Mouse (Mus musculus) embryonic facial prominence, embryonic 10.5 days (tissue): ENCODE data around the gene Sod1. TPM values are rescaled to one million over a fixed set of nuclear protein-coding genes. Genes with fewer than 3 reads are reported as not detected.
"Not testable (repeated sequence)": the region's sequence is repeated elsewhere in the genome, so short reads cannot be mapped to it uniquely, and the experiment has no call there.

Experiments
- DNase-seq: peaks from one replicate; pipeline ENCODE4 v3.0.0-alpha.2; 2017; ENCODE audit warnings: low spot score
- H3K27ac ChIP-seq: fragments of 300-500 bp; sonication (generic); replicated peaks from 2 replicates; pipeline ENCODE4 v1.5.1; 2016; ENCODE audit warnings: mild to moderate bottlenecking
- H3K27me3 ChIP-seq: fragments of 300-500 bp; sonication (generic); replicated peaks from 2 replicates; pipeline ENCODE4 v1.6.1; 2016; ENCODE audit warnings: low read depth, mild to moderate bottlenecking; ENCODE audit not compliant: poor library complexity, severe bottlenecking
- H3K36me3 ChIP-seq: fragments of 300-500 bp; sonication (generic); replicated peaks from 2 replicates; pipeline ENCODE4 v1.6.1; 2016; ENCODE audit warnings: mild to moderate bottlenecking, moderate library complexity
- H3K4me1 ChIP-seq: fragments of 300-500 bp; sonication (generic); 2 replicates; pipeline ENCODE4 v1.6.1; 2016
- H3K4me3 ChIP-seq: fragments of 300-500 bp; sonication (generic); 2 replicates; pipeline ENCODE4 v1.5.1; 2016; ENCODE audit warnings: mild to moderate bottlenecking, moderate library complexity
- H3K9me3 ChIP-seq: fragments of 300-500 bp; sonication (generic); 2 replicates; pipeline ENCODE4 v1.6.1; 2016; ENCODE audit warnings: mild to moderate bottlenecking
- WGBS: fragments of 180-500 bp; shearing (Covaris S2); methylation state at CpG from one replicate; pipeline ENCODE4 v1.1.7; 2016; 5-methylcytosine and 5-hydroxymethylcytosine counted together
- polyA plus RNA-seq: library from polyadenylated mRNA; unstranded; fragments of >200 nt; fragmentation: Nextera tagmentation; extraction: Ambion mirVana; gene quantifications from 2 replicates; pipeline ENCODE4 v1.2.1, GENCODE M21; 2016

The Sod1 gene
- polyA plus RNA-seq, 1 experiment from 2014 or later: 1,353 TPM

DNA sequence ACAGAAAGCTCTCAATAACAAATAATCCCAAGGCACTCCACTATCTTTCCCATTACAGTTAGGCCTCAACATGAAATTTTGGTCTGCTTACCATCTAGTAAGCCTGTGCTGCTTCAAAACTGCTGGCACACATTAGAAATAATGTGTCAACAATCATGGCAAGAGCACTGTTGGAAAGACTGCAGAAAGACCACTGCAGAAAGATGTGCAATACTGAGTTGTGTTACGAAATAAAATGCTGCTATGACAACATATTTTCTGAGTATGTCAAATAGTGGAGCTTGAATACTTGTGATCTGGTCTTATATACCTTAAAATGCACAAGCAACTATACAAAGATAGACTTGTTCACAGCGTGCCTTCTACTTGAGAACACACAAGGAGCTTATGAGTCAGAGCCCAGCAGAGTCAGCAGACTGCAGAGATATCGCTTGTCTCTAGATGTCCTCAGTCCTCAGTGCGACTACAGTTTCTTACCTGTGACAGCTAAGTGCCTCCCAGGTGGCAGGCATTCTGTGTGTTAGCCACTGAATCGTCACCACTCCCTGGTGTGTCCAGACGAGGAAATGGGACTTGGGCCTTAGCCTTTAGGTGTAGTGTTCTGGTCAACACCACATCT, 18.7 kb downstream of the Sod1 start:
- Histone ChIP-seq H3K4me1 (no peaks in the 10 kb centered on the region), H3K27me3 (no peaks in the 10 kb centered on the region), H3K36me3 (peaks cover 83% of the 10 kb centered on the region), H3K9me3 (no peaks in the 10 kb centered on the region), H3K4me3 (no peak overlapping the region), H3K27ac (no peak overlapping the region)
- 91% methylated on average over 6 of the region's 6 CpGs for WGBS
- no peak for DNase-seq

DNA sequence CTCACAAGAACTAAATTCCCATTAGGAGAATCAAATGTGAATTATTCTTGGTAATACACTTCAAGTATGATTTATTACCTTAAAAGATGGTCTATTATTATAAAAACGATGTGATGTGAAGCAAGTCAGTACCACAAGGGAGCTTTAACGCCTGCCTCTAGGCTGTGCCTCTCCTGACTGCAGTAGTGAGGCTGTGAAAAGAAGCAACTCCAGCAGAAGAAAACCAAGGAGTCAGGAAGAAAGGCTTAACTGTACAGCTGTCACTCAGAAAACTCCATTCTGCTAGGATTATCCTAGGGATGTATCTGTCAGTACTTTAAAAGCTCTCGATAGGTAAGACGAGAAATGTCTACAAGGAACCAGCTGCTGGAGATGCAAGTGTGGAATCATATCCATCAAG, 21.3 kb downstream of the Sod1 start:
- Histone ChIP-seq H3K9me3 (no peaks in the 10 kb centered on the region), H3K4me3 (no peak overlapping the region), H3K27me3 (no peaks in the 10 kb centered on the region), H3K27ac (no peak overlapping the region), H3K36me3 (peaks cover 96% of the 10 kb centered on the region), H3K4me1 (no peaks in the 10 kb centered on the region)
- no peak for DNase-seq
- 93% methylated on average over 4 of the region's 4 CpGs for WGBS

DNA sequence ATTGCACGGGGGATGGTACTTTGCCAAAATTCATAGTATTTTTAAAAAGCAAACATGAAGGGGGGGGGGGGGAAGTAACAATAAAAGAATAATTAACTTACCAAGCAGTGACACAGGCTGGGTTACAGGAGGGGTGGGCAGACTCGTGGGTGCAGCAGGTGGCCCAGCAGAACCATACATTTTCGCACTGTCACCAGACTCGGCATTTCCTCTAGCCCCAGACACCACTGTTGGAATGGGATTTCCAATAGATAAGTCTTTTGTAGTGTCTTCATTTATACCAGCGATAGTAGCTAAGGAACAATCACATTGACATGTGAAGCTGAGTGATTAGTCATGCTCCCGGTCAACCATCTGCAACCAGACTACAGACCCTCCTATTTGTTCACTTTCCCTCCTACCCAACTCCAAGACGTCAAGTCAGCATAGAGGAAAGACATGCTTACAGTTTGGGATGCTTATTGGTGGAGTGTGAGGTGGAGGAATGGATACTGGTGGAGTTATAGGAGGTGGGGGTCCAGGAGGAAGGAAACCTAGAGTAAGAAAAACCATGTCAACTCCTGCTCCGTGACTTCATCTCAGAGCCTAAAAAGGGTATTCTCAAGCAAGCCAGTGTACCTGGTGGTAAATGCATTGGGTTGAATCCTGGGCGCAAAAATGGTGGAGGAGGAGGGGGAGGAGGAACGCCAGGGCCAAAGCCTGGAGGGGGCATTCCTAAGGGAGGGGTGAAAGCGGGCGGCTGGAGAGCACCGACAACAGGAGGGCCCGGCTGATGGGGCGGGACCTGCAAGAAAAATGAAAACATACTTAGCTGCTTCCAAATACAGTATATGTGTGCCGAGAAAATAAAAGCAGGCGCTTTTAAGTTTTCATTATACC, 22.1 kb downstream of the Sod1 start:
- Histone ChIP-seq H3K27me3 (no peaks in the 10 kb centered on the region), H3K9me3 (no peaks in the 10 kb centered on the region), H3K27ac (no peak overlapping the region), H3K4me3 (no peak overlapping the region), H3K36me3 (peaks cover 97% of the 10 kb centered on the region), H3K4me1 (no peaks in the 10 kb centered on the region)
- no peak for DNase-seq
- 85% methylated on average over 17 of the region's 17 CpGs for WGBS

DNA sequence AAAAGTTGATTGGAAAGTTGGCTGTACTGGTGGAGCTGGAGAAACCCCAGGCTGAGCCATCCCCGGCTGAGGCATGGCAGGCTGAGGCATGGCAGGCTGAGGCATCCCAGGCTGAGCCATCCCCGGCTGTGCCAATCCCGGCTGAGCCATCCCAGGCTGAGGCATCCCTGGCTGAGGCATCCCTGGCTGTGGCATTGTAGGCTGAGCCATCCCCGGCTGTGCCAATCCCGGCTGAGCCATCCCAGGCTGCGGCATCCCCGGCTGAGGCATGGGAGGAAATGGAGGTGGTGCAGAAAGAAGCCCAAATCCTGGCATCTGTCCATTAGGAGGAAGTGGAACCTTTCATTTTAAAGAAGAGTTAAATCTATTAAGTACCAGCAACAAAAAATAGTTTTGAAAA, 29.5 kb downstream of the Sod1 start:
- Histone ChIP-seq H3K9me3 (no peaks in the 10 kb centered on the region), H3K4me3 (no peak overlapping the region), H3K36me3 (peaks cover 99% of the 10 kb centered on the region), H3K4me1 (no peaks in the 10 kb centered on the region), H3K27me3 (no peaks in the 10 kb centered on the region), H3K27ac (no peak overlapping the region)
- 94% methylated on average over 7 of the region's 7 CpGs for WGBS
- no peak for DNase-seq

DNA sequence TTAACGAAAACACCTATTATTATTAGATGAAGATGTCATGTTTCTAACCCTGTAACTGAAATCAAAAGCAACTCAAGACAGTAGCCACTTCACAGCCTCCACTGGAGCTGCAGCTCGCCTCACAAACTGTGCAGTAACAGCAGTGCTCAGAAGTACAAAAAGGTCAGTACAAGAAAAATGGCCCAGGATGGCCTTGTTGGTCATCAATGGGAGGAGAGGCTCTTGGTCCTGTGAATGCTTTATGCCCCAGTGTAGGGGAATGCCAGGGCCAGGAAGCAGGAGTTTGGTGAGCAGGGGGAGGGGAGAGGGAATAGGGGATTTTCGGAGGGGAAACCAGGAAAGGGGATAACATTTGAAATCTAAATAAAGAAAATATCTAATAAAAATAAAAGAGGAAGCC, 30.7 kb downstream of the Sod1 start:
- H3K36me3 ChIP-seq: peaks cover 96% of the 10 kb centered on the region
- not testable (repeated sequence) for H3K4me1 ChIP-seq, H3K27ac ChIP-seq, H3K9me3 ChIP-seq, H3K4me3 ChIP-seq, H3K27me3 ChIP-seq, DNase-seq
- 88% methylated on average over 3 of the region's 3 CpGs for WGBS

DNA sequence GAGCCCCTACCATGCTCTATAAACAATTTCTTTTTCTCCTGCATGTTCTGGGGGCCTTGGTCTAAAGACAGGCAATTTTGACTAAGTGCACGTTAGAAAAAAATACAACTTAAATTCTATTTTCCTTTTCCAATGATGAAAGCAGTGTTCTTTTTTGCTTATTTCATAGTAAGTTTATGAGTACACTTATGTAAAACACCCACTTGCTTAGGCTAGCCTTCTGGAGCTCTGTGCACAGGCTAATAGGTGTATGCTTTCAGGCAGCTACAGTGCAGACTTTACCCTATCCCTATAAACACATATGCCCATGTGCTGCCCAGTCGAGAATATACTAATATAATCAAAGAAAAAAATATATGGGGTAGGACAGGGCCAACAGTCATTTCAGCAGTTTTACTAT, 32.0 kb downstream of the Sod1 start:
- H3K4me1 ChIP-seq: no peaks in the 10 kb centered on the region
- no peak overlapping the region for H3K27ac ChIP-seq
- no peak for DNase-seq
- H3K9me3 ChIP-seq: no peaks in the 10 kb centered on the region
- no peak overlapping the region for H3K4me3 ChIP-seq
- 89% methylated on average over 2 of the region's 2 CpGs for WGBS
- H3K27me3 ChIP-seq: no peaks in the 10 kb centered on the region
- H3K36me3 ChIP-seq: peaks cover 96% of the 10 kb centered on the region

DNA sequence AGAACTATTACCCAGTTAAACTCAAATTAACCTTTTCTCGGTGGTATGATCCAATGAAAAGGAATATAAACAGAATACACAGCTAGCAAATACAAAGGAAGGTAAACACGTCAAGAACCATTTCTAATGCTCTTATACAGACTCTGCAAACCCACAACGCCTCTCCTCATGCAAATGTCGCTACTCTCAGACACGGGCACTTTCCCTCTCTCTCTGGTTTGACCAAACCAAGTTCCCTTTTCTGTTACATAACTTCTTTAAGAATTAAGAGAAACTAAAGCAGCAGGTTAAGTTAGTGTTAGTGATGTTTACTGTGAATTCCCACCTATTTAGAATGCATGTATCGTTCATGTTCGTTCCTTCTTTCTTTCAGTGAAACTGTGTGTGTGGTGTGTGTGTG, 38.4 kb downstream of the Sod1 start:
- H3K36me3 ChIP-seq: peaks cover 89% of the 10 kb centered on the region
- 94% methylated on average over 7 of the region's 7 CpGs for WGBS
- H3K9me3 ChIP-seq: no peaks in the 10 kb centered on the region
- H3K27me3 ChIP-seq: no peaks in the 10 kb centered on the region
- no peaks in the 10 kb centered on the region for H3K4me1 ChIP-seq
- H3K4me3 ChIP-seq: no peak overlapping the region
- no peak overlapping the region for H3K27ac ChIP-seq
- DNase-seq: no peak

DNA sequence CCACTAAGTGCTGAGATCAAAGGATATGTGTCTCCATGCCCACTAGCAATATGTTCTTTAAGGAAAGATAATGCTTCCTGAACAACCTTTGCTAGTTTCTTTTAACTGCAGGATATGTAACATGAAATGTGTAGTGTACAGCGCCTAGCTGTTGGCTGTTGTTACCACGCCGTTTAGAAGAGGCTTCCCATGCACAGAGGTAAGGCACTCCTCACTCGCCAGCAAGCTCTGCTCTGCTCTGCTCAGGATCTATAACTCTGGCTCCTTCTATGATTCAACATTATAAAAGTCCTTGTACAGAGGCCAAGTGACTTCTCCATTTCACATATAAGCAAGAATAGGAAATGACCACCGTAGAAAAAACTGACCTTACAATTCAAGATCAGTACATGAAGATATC, 39.1 kb downstream of the Sod1 start:
- Histone ChIP-seq H3K4me3 (no peak overlapping the region), H3K36me3 (peaks cover 82% of the 10 kb centered on the region), H3K27ac (no peak overlapping the region), H3K27me3 (no peaks in the 10 kb centered on the region), H3K9me3 (no peaks in the 10 kb centered on the region), H3K4me1 (no peaks in the 10 kb centered on the region)
- DNase-seq: no peak
- WGBS: 96% methylated on average over 5 of the region's 5 CpGs

DNA sequence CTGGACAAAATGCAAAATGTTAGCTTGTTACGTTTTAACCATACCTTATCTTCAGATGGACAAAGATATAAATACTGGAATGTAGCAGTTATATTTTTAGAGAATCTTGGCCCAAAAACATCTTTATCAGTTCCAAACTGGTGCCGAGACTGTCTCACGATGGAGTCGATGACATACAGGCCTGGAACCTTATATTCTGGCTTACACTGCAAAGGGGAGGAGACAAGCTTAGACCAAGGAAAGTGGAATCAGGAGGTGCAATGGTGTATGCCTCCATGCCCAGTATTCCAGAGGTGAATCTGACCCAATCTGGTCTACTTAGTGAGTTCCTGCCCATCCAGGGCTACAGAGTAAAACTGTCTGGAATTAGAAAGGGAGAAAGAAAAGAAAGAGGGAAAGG, 39.5 kb downstream of the Sod1 start:
- H3K36me3 ChIP-seq: peaks cover 78% of the 10 kb centered on the region
- DNase-seq: no peak
- H3K4me3 ChIP-seq: no peak overlapping the region
- H3K9me3 ChIP-seq: no peaks in the 10 kb centered on the region
- 95% methylated on average over 4 of the region's 4 CpGs for WGBS
- H3K27me3 ChIP-seq: no peaks in the 10 kb centered on the region
- H3K4me1 ChIP-seq: no peaks in the 10 kb centered on the region
- no peak overlapping the region for H3K27ac ChIP-seq

DNA sequence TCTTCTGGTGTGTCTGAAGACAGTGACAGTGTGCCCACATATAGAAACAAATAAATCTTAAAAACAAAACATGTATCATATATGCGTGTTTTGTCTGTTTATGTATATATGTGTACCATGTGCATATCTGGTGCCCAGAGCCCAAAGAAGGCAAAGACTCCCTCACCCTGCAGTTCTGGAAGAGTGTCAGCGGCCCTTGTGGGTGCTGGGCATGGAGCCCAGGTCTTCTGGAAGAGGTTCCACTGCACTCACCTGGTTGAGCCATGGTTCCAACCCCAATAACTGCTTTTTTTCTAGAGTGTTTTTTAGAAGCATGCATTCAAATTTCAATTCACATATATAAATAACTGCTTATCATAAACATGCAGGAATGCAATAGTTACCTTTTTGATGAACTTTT, 41.2 kb downstream of the Sod1 start:
- Histone ChIP-seq H3K36me3 (peaks cover 64% of the 10 kb centered on the region), H3K9me3 (no peaks in the 10 kb centered on the region), H3K27ac (no peak overlapping the region), H3K27me3 (no peaks in the 10 kb centered on the region), H3K4me3 (no peak overlapping the region), H3K4me1 (0 out of 2 replicates have a peak, but pooled peaks cover 2% of the 10 kb centered on the region)
- WGBS: 95% methylated on average over 2 of the region's 2 CpGs
- DNase-seq: no peak

DNA sequence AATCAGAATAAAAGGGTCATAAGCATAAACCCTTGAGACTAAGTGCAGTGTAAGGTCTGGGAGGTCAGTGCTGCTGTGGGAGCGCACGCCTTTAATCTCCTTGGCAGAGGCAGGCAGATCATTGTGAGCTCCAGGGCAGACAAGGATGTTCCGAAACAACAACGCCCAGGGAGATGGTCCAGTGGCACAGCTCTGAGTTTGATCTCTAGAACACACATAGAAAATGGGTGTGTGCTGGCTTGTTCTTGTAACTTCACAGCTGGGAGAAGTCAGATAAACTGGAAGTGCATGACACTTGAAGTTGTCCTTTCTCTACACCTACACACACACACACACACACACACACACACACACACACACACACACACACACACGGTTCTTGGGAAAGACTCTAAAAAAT, 43.5 kb downstream of the Sod1 start:
- 88% methylated on average over 5 of the region's 5 CpGs for WGBS

DNA sequence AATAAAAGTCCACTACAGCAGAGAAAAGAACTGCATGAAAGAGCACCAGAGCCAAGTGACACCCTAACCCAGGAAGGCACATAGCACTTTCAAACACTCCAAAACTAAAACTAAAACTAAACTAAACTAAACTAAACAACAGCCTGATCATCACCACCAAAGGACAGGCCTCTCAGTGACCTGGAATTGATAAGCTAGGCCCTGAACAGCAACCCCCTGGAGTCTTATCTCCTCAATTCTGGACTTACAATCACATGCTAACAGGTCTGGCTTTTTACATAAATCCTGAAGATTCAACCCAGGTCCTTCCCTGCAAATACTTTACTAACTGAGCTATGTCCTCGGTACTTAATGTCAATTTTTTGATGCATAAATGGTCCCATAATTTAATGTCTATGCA, 44.6 kb downstream of the Sod1 start:
- Histone ChIP-seq H3K36me3 (peaks cover 31% of the 10 kb centered on the region), H3K27me3 (no peaks in the 10 kb centered on the region), H3K27ac (no peak overlapping the region), H3K4me1 (0 out of 2 replicates have a peak, but pooled peaks cover 4% of the 10 kb centered on the region), H3K9me3 (no peaks in the 10 kb centered on the region), H3K4me3 (no peak overlapping the region)
- WGBS: 83% methylated on average over 1 of the region's 1 CpGs
- DNase-seq: no peak

More for the DNA sequence above, 43.5 kb downstream of the Sod1 start:
- DNase-seq: no peak
- 0 out of 2 replicates have a peak, but pooled peaks cover 4% of the 10 kb centered on the region for H3K4me1 ChIP-seq
- no peaks in the 10 kb centered on the region for H3K27me3 ChIP-seq
- peaks cover 42% of the 10 kb centered on the region for H3K36me3 ChIP-seq
- no peak overlapping the region for H3K27ac ChIP-seq
- H3K9me3 ChIP-seq: no peaks in the 10 kb centered on the region
- no peak overlapping the region for H3K4me3 ChIP-seq

DNA sequence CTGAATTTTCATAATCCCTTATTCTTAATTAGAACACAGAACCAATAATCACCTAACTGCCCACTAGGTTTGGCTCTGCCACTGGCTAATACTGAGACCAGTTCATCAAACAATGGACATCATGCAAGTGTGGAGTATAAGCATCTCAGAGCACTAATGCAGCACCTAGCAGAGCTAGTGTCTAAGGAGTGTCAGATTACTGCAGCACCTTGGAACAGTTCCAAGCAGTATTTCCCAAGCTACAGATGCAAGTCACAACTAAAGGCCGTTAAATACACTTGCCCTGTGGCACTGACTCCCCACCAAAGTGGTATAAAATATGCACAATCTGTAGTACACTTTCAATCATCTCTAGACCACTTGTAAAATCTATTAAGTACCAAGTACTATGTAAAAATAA, 46.0 kb downstream of the Sod1 start:
- H3K4me3 ChIP-seq: no peak overlapping the region
- H3K4me1 ChIP-seq: 0 out of 2 replicates have a peak, but pooled peaks cover 4% of the 10 kb centered on the region
- no peak for DNase-seq
- no peaks in the 10 kb centered on the region for H3K9me3 ChIP-seq
- no peaks in the 10 kb centered on the region for H3K27me3 ChIP-seq
- no peak overlapping the region for H3K27ac ChIP-seq
- 61% methylated on average over 1 of the region's 1 CpGs for WGBS
- H3K36me3 ChIP-seq: peaks cover 16% of the 10 kb centered on the region
